Mouse (Mus musculus) layer of hippocampus, adult 2 months (tissue): ENCODE results near the gene Arfgef2. TPM values are rescaled to one million over a fixed set of nuclear protein-coding genes. Genes with fewer than 3 reads are reported as not detected.

Source experiments
- DNase-seq, 2 experiments: peaks; one replicate each; pipeline ENCODE4 v3.0.0; 2022; ENCODE audit warnings: low spot score in 2 of 2
- H3K27ac ChIP-seq: fragments of 200-600 bp; 2 replicates; pipeline ENCODE4 v1.8.1; 2022
- H3K4me3 ChIP-seq: fragments of 200-600 bp; 2 replicates; pipeline ENCODE4 v1.8.1; 2022; ENCODE audit warnings: mild to moderate bottlenecking
- CTCF ChIP-seq: fragments of 200-600 bp; conservative IDR thresholded peaks from 2 replicates; pipeline ENCODE4 v1.8.1; 2022; ENCODE audit warnings: antibody characterized with exemption, mild to moderate bottlenecking, moderate library complexity
- total RNA-seq, 2 experiments: library from RNA; stranded (reverse); gene quantifications; 2 replicates each; pipeline ENCODE4 v1.2.3; 2021

The Arfgef2 gene
- total RNA-seq, 2 experiments from 2014 or later: 52.9 to 59.5 TPM

GRCm38 (mm10) chr2:166841813-166842212, 36.4 kb downstream of the Arfgef2 start:
- no peak for TF ChIP-seq CTCF

GRCm38 (mm10) chr2:166850691-166851090, 45.3 kb downstream of the Arfgef2 start:
- TF ChIP-seq CTCF: no peak
- no peak overlapping the region for H3K4me3 ChIP-seq

More at GRCm38 (mm10) chr2:166841813-166842212, 36.4 kb downstream of the Arfgef2 start:
- Histone ChIP-seq H3K27ac (no peak overlapping the region), H3K4me3 (no peak overlapping the region)
- no peak for DNase-seq

GRCm38 (mm10) chr2:166852270-166852669, 46.9 kb downstream of the Arfgef2 start:
- no peak for DNase-seq
- TF ChIP-seq CTCF: peak; percentile 66
- Histone ChIP-seq H3K4me3 (no peak overlapping the region), H3K27ac (no peak overlapping the region)

More at GRCm38 (mm10) chr2:166850691-166851090, 45.3 kb downstream of the Arfgef2 start:
- no peak for DNase-seq
- H3K27ac ChIP-seq: no peak overlapping the region

GRCm38 (mm10) chr2:166855771-166856170, 50.4 kb downstream of the Arfgef2 start:
- no peak for TF ChIP-seq CTCF
- Histone ChIP-seq H3K4me3 (no peak overlapping the region), H3K27ac (no peak overlapping the region)
- DNase-seq: no peak

GRCm38 (mm10) chr2:166856366-166856765, 51.0 kb downstream of the Arfgef2 start:
- no peak for TF ChIP-seq CTCF
- Histone ChIP-seq H3K4me3 (no peak overlapping the region), H3K27ac (no peak overlapping the region)
- DNase-seq: no peak

GRCm38 (mm10) chr2:166857118-166857517, 51.7 kb downstream of the Arfgef2 start:
- DNase-seq: no peak
- peak; percentile 66 for TF ChIP-seq CTCF
- Histone ChIP-seq H3K4me3 (no peak overlapping the region), H3K27ac (no peak overlapping the region)

GRCm38 (mm10) chr2:166859214-166859613, 53.8 kb downstream of the Arfgef2 start:
- TF ChIP-seq CTCF: no peak
- H3K27ac ChIP-seq: no peak overlapping the region
- H3K4me3 ChIP-seq: no peak overlapping the region
- DNase-seq: no peak

GRCm38 (mm10) chr2:166862505-166862904, 57.1 kb downstream of the Arfgef2 start:
- no peak overlapping the region for H3K27ac ChIP-seq
- no peak for TF ChIP-seq CTCF
- no peak overlapping the region for H3K4me3 ChIP-seq
- no peak for DNase-seq

GRCm38 (mm10) chr2:166865476-166865875, 60.1 kb downstream of the Arfgef2 start:
- Histone ChIP-seq H3K4me3 (no peak overlapping the region), H3K27ac (no peak overlapping the region)
- no peak for TF ChIP-seq CTCF
- DNase-seq: no peak

- no peak for TF ChIP-seq CTCF
- no peak for DNase-seq
- Histone ChIP-seq H3K27ac (no peak overlapping the region), H3K4me3 (no peak overlapping the region)
These were observed 65.0 kb downstream of the Arfgef2 start for GRCm38 (mm10) chr2:166870271-166870865.

GRCm38 (mm10) chr2:166870899-166871298, 65.5 kb downstream of the Arfgef2 start:
- no peak for TF ChIP-seq CTCF
- Histone ChIP-seq H3K27ac (no peak overlapping the region), H3K4me3 (no peak overlapping the region)
- DNase-seq: no peak

GRCm38 (mm10) chr2:166874675-166875280, 69.4 kb downstream of the Arfgef2 start:
- no peak for TF ChIP-seq CTCF
- Histone ChIP-seq H3K27ac (no peak overlapping the region), H3K4me3 (no peak overlapping the region)
- no peak for DNase-seq

- no peak for TF ChIP-seq CTCF
- H3K4me3 ChIP-seq: no peak overlapping the region
- no peak for DNase-seq
- no peak overlapping the region for H3K27ac ChIP-seq
These were observed 70.2 kb downstream of the Arfgef2 start for GRCm38 (mm10) chr2:166875561-166875960.

- no peak overlapping the region for H3K4me3 ChIP-seq
- DNase-seq: no peak
- no peak overlapping the region for H3K27ac ChIP-seq
- no peak for TF ChIP-seq CTCF
These were observed 70.9 kb downstream of the Arfgef2 start for GRCm38 (mm10) chr2:166876331-166876730.

- no peak for TF ChIP-seq CTCF
- peak in 1 of 2 experiments; percentile 27 for DNase-seq
- Histone ChIP-seq H3K27ac (no peak overlapping the region), H3K4me3 (no peak overlapping the region)
These were observed 79.7 kb downstream of the Arfgef2 start for GRCm38 (mm10) chr2:166885066-166885465.
